Mouse (Mus musculus): Measurements from ENCODE around the gene Tbx22. TPM values are rescaled to one million over a fixed set of nuclear protein-coding genes. Genes with fewer than 3 reads are reported as not detected.

Tbx22 gene
- polyA plus RNA-seq (2015; fragmentation: Nextera tagmentation; extraction: Ambion mirVana), result not detected in 2 replicates

GRCm38 (mm10) chrX:107667664-107668063 lies at the start of gene Tbx22:
Tbx22 (plus strand) TSS chrX:107667964.
- 61% methylated on average over 2 of the region's 2 CpGs for WGBS
- ATAC-seq, result no peak
- H3K27ac ChIP-seq (ENCODE audit: low read length), result no peak within 1 kb of the TSS
- no peaks in the 10 kb centered on the region for H3K36me3 ChIP-seq (ENCODE audit: control insufficient read depth, insufficient read depth, low read length)
- no peak within 1 kb of the TSS for H3K9ac ChIP-seq (ENCODE audit: low read depth, low read length)
- no peaks in the 10 kb centered on the region for H3K27me3 ChIP-seq (replicated peaks; ENCODE audit: control insufficient read depth, insufficient read depth, low read length)
- no peaks in the 10 kb centered on the region for H3K4me1 ChIP-seq (ENCODE audit: control insufficient read depth, insufficient read depth, low read length)
- no peaks in the 10 kb centered on the region for H3K9me3 ChIP-seq (ENCODE audit: control insufficient read depth, low read length)
- H3K4me2 ChIP-seq (ENCODE audit: low read depth, low read length), result no peak within 1 kb of the TSS
- no peak within 1 kb of the TSS for H3K4me3 ChIP-seq (ENCODE audit: low read length)

- ATAC-seq, result no peak
- Histone ChIP-seq H3K9me3 (ENCODE audit: control insufficient read depth, low read length) (no peaks in the 10 kb centered on the region), H3K4me3 (ENCODE audit: low read length) (no peak overlapping the region), H3K36me3 (ENCODE audit: control insufficient read depth, insufficient read depth, low read length) (no peaks in the 10 kb centered on the region), H3K9ac (ENCODE audit: low read depth, low read length) (no peak overlapping the region), H3K4me1 (ENCODE audit: control insufficient read depth, insufficient read depth, low read length) (no peaks in the 10 kb centered on the region), H3K27ac (ENCODE audit: low read length) (no peak overlapping the region), H3K4me2 (ENCODE audit: low read depth, low read length) (no peak overlapping the region), H3K27me3 (replicated peaks; ENCODE audit: control insufficient read depth, insufficient read depth, low read length) (no peaks in the 10 kb centered on the region)
- WGBS, result 31% methylated on average over 1 of the region's 1 CpGs
Observed at GRCm38 (mm10) chrX:107668677-107669076, 913 bp downstream of the Tbx22 start.

- H3K27me3 ChIP-seq (replicated peaks; ENCODE audit: control insufficient read depth, insufficient read depth, low read length), result peaks cover 14% of the 10 kb centered on the region
- H3K4me3 ChIP-seq (ENCODE audit: low read length), result peak overlapping the region; percentile 30
- no peak overlapping the region for H3K9ac ChIP-seq (ENCODE audit: low read depth, low read length)
- peak overlapping the region; percentile 39 for H3K4me2 ChIP-seq (ENCODE audit: low read depth, low read length)
- WGBS, result 12% methylated on average over 10 of the region's 10 CpGs
- no peak for ATAC-seq
- no peak overlapping the region for H3K27ac ChIP-seq (ENCODE audit: low read length)
- no peaks in the 10 kb centered on the region for H3K9me3 ChIP-seq (ENCODE audit: control insufficient read depth, low read length)
- H3K4me1 ChIP-seq (ENCODE audit: control insufficient read depth, insufficient read depth, low read length), result no peaks in the 10 kb centered on the region
- no peaks in the 10 kb centered on the region for H3K36me3 ChIP-seq (ENCODE audit: control insufficient read depth, insufficient read depth, low read length)
Observed at GRCm38 (mm10) chrX:107679203-107679602, 11.4 kb downstream of the Tbx22 start.

DNA sequence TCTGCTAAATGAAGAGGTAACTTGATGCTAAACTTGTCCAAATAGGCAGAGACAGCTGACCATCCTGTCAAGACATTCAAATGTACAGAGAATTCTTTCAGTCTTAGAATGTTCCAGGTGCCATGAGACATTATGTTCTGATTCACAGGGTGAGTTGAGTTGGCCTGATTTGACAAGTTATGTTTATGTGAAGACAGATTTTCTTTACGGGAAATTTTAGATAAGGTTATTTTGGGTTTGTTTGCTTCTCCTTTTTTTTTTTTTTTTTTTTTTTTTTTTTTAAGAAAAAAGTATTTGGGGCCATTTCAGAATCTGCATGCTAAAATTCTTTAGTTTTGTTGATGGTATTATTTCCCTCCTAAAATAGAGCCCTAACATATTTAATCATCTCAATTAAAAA lies 40.8 kb downstream of the Tbx22 start:
- H3K9me3 ChIP-seq (ENCODE audit: control insufficient read depth, low read length), result no peaks in the 10 kb centered on the region
- no peak overlapping the region for H3K4me3 ChIP-seq (ENCODE audit: low read length)
- no peak overlapping the region for H3K4me2 ChIP-seq (ENCODE audit: low read depth, low read length)
- no peaks in the 10 kb centered on the region for H3K36me3 ChIP-seq (ENCODE audit: control insufficient read depth, insufficient read depth, low read length)
- 78% methylated on average over 1 of the region's 1 CpGs for WGBS
- no peak overlapping the region for H3K27ac ChIP-seq (ENCODE audit: low read length)
- no peaks in the 10 kb centered on the region for H3K4me1 ChIP-seq (ENCODE audit: control insufficient read depth, insufficient read depth, low read length)
- H3K27me3 ChIP-seq (replicated peaks; ENCODE audit: control insufficient read depth, insufficient read depth, low read length), result no peaks in the 10 kb centered on the region
- no peak overlapping the region for H3K9ac ChIP-seq (ENCODE audit: low read depth, low read length)
- ATAC-seq, result no peak

- H3K9me3 ChIP-seq (ENCODE audit: control insufficient read depth, low read length), result no peaks in the 10 kb centered on the region
- no peak overlapping the region for H3K27ac ChIP-seq (ENCODE audit: low read length)
- no peak for ATAC-seq
- H3K4me3 ChIP-seq (ENCODE audit: low read length), result no peak overlapping the region
- H3K4me2 ChIP-seq (ENCODE audit: low read depth, low read length), result no peak overlapping the region
- no peak overlapping the region for H3K9ac ChIP-seq (ENCODE audit: low read depth, low read length)
- H3K36me3 ChIP-seq (ENCODE audit: control insufficient read depth, insufficient read depth, low read length), result no peaks in the 10 kb centered on the region
- 38% methylated on average over 1 of the region's 1 CpGs for WGBS
- H3K27me3 ChIP-seq (replicated peaks; ENCODE audit: control insufficient read depth, insufficient read depth, low read length), result no peaks in the 10 kb centered on the region
- H3K4me1 ChIP-seq (ENCODE audit: control insufficient read depth, insufficient read depth, low read length), result no peaks in the 10 kb centered on the region
Observed at GRCm38 (mm10) chrX:107723541-107723940, 55.8 kb downstream of the Tbx22 start.

Other genes starting within 250 kb of the Tbx22 start
- gene Tent5d, start 124.6 kb downstream of the Tbx22 start, polyA plus RNA-seq (2015; fragmentation: Nextera tagmentation; extraction: Ambion mirVana), result not detected in 2 replicates
- gene 2610002M06Rik, start 148.4 kb downstream of the Tbx22 start, polyA plus RNA-seq (2015; fragmentation: Nextera tagmentation; extraction: Ambion mirVana), result 12.1 and 13.3 TPM in 2 replicates

Measured in intestine, embryonic 16.5 days (tissue).